Mouse (Mus musculus): ENCODE data around the gene Atad2b. TPM values are rescaled to one million over a fixed set of nuclear protein-coding genes. Genes with fewer than 3 reads are reported as not detected.

Atad2b gene
- 12.4 and 12.9 TPM in 2 replicates for polyA plus RNA-seq (2016; fragmentation: Nextera tagmentation; extraction: Ambion mirVana)

- Histone ChIP-seq H3K27me3 (ENCODE audit: low read depth, poor library complexity, severe bottlenecking) (no peaks in the 10 kb centered on the region), H3K9me3 (replicated peaks) (no peaks in the 10 kb centered on the region), H3K27ac (replicated peaks) (peak within 1 kb of the TSS; percentile 99), H3K36me3 (no peaks in the 10 kb centered on the region), H3K4me1 (peaks cover 23% of the 10 kb centered on the region), H3K4me3 (peak within 1 kb of the TSS; percentile 91)
- DNase-seq (ENCODE audit: low spot score), result peak; percentile 96
- WGBS, result under 1% methylated on average over 89 of the region's 89 CpGs
Observed at GRCm38 (mm10) chr12:4916994-4917804, at the start of gene Atad2b. Atad2b (plus strand) TSS chr12:4917353.

- WGBS, result 77% methylated on average over 8 of the region's 8 CpGs
- Histone ChIP-seq H3K9me3 (replicated peaks) (no peaks in the 10 kb centered on the region), H3K4me1 (peaks cover 6% of the 10 kb centered on the region), H3K36me3 (no peaks in the 10 kb centered on the region), H3K4me3 (no peak overlapping the region), H3K27ac (replicated peaks) (no peak overlapping the region), H3K27me3 (ENCODE audit: low read depth, poor library complexity, severe bottlenecking) (peaks cover 14% of the 10 kb centered on the region)
- no peak for DNase-seq (ENCODE audit: low spot score)
Observed at GRCm38 (mm10) chr12:4868924-4869323, 48.2 kb upstream of the Atad2b start.

GRCm38 (mm10) chr12:4871260-4871659 lies 45.9 kb upstream of the Atad2b start:
- DNase-seq (ENCODE audit: low spot score), result no peak
- WGBS, result 88% methylated on average over 5 of the region's 5 CpGs
- Histone ChIP-seq H3K27me3 (ENCODE audit: low read depth, poor library complexity, severe bottlenecking) (peaks cover 26% of the 10 kb centered on the region), H3K4me3 (no peak overlapping the region), H3K27ac (replicated peaks) (no peak overlapping the region), H3K36me3 (no peaks in the 10 kb centered on the region), H3K9me3 (replicated peaks) (no peaks in the 10 kb centered on the region), H3K4me1 (peaks cover 14% of the 10 kb centered on the region)

GRCm38 (mm10) chr12:4872273-4872672 lies 44.9 kb upstream of the Atad2b start:
- no peak overlapping the region for H3K4me3 ChIP-seq
- peaks cover 14% of the 10 kb centered on the region for H3K4me1 ChIP-seq
- peaks cover 26% of the 10 kb centered on the region for H3K27me3 ChIP-seq (ENCODE audit: low read depth, poor library complexity, severe bottlenecking)
- no peaks in the 10 kb centered on the region for H3K36me3 ChIP-seq
- no peak overlapping the region for H3K27ac ChIP-seq (replicated peaks)
- H3K9me3 ChIP-seq (replicated peaks), result no peaks in the 10 kb centered on the region
- 67% methylated on average over 4 of the region's 4 CpGs for WGBS
- no peak for DNase-seq (ENCODE audit: low spot score)

GRCm38 (mm10) chr12:4872983-4873477 lies 44.1 kb upstream of the Atad2b start:
- WGBS, result 88% methylated on average over 5 of the region's 5 CpGs
- H3K27ac ChIP-seq (replicated peaks), result no peak overlapping the region
- H3K36me3 ChIP-seq, result no peaks in the 10 kb centered on the region
- no peaks in the 10 kb centered on the region for H3K9me3 ChIP-seq (replicated peaks)
- H3K4me3 ChIP-seq, result no peak overlapping the region
- no peak for DNase-seq (ENCODE audit: low spot score)
- peaks cover 12% of the 10 kb centered on the region for H3K4me1 ChIP-seq
- peaks cover 26% of the 10 kb centered on the region for H3K27me3 ChIP-seq (ENCODE audit: low read depth, poor library complexity, severe bottlenecking)

- no peak for DNase-seq (ENCODE audit: low spot score)
Observed at GRCm38 (mm10) chr12:4873531-4873930, 43.6 kb upstream of the Atad2b start.

GRCm38 (mm10) chr12:4874161-4874927 lies 42.8 kb upstream of the Atad2b start, which contains the start of gene Mfsd2b:
Mfsd2b (minus strand) TSS chr12:4874359.
- Histone ChIP-seq H3K4me1 (peaks cover 11% of the 10 kb centered on the region), H3K4me3 (peak within 1 kb of the TSS; percentile 56), H3K36me3 (peaks cover 8% of the 10 kb centered on the region), H3K27me3 (ENCODE audit: low read depth, poor library complexity, severe bottlenecking) (peaks cover 26% of the 10 kb centered on the region), H3K9me3 (replicated peaks) (0 out of 2 replicates have a peak, but pooled peaks cover 3% of the 10 kb centered on the region), H3K27ac (replicated peaks) (peak within 1 kb of the TSS; percentile 65)
- DNase-seq (ENCODE audit: low spot score), result peak; percentile 69
- 6% methylated on average over 24 of the region's 24 CpGs for WGBS

More at GRCm38 (mm10) chr12:4873531-4873930, 43.6 kb upstream of the Atad2b start:
- Histone ChIP-seq H3K27ac (replicated peaks) (peak overlapping the region; percentile 65), H3K4me1 (peaks cover 11% of the 10 kb centered on the region), H3K9me3 (replicated peaks) (no peaks in the 10 kb centered on the region), H3K36me3 (0 out of 2 replicates have a peak, but pooled peaks cover 2% of the 10 kb centered on the region), H3K27me3 (ENCODE audit: low read depth, poor library complexity, severe bottlenecking) (peaks cover 26% of the 10 kb centered on the region), H3K4me3 (peak overlapping the region; percentile 56)
- WGBS, result 68% methylated on average over 6 of the region's 6 CpGs

GRCm38 (mm10) chr12:4875623-4876022 lies 41.5 kb upstream of the Atad2b start:
- Histone ChIP-seq H3K27ac (replicated peaks) (no peak overlapping the region), H3K27me3 (ENCODE audit: low read depth, poor library complexity, severe bottlenecking) (peaks cover 26% of the 10 kb centered on the region), H3K36me3 (peaks cover 19% of the 10 kb centered on the region), H3K9me3 (replicated peaks) (0 out of 2 replicates have a peak, but pooled peaks cover 5% of the 10 kb centered on the region), H3K4me3 (no peak overlapping the region), H3K4me1 (peaks cover 11% of the 10 kb centered on the region)
- DNase-seq (ENCODE audit: low spot score), result no peak
- 89% methylated on average over 8 of the region's 8 CpGs for WGBS

- Histone ChIP-seq H3K4me1 (peaks cover 11% of the 10 kb centered on the region), H3K27me3 (ENCODE audit: low read depth, poor library complexity, severe bottlenecking) (peaks cover 18% of the 10 kb centered on the region), H3K9me3 (replicated peaks) (0 out of 2 replicates have a peak, but pooled peaks cover 5% of the 10 kb centered on the region), H3K36me3 (peaks cover 35% of the 10 kb centered on the region), H3K27ac (replicated peaks) (no peak overlapping the region), H3K4me3 (no peak overlapping the region)
- DNase-seq (ENCODE audit: low spot score), result no peak
- 76% methylated on average over 9 of the region's 9 CpGs for WGBS
Observed at GRCm38 (mm10) chr12:4878296-4878783, 38.8 kb upstream of the Atad2b start.

- WGBS, result 93% methylated on average over 5 of the region's 5 CpGs
- Histone ChIP-seq H3K4me3 (no peak overlapping the region), H3K27me3 (ENCODE audit: low read depth, poor library complexity, severe bottlenecking) (peaks cover 11% of the 10 kb centered on the region), H3K36me3 (peaks cover 35% of the 10 kb centered on the region), H3K4me1 (peaks cover 6% of the 10 kb centered on the region), H3K27ac (replicated peaks) (no peak overlapping the region), H3K9me3 (replicated peaks) (0 out of 2 replicates have a peak, but pooled peaks cover 5% of the 10 kb centered on the region)
- DNase-seq (ENCODE audit: low spot score), result no peak
Observed at GRCm38 (mm10) chr12:4879048-4879447, 38.1 kb upstream of the Atad2b start.

GRCm38 (mm10) chr12:4882086-4882485 lies 35.1 kb upstream of the Atad2b start:
- WGBS, result 91% methylated on average over 2 of the region's 2 CpGs
- H3K36me3 ChIP-seq, result peaks cover 35% of the 10 kb centered on the region

GRCm38 (mm10) chr12:4885062-4885461 lies 32.1 kb upstream of the Atad2b start:
- Histone ChIP-seq H3K9me3 (replicated peaks) (no peaks in the 10 kb centered on the region), H3K27me3 (ENCODE audit: low read depth, poor library complexity, severe bottlenecking) (no peaks in the 10 kb centered on the region), H3K4me3 (no peak overlapping the region), H3K36me3 (peaks cover 20% of the 10 kb centered on the region), H3K4me1 (no peaks in the 10 kb centered on the region), H3K27ac (replicated peaks) (no peak overlapping the region)
- no peak for DNase-seq (ENCODE audit: low spot score)
- WGBS, result 89% methylated on average over 1 of the region's 1 CpGs

More at GRCm38 (mm10) chr12:4882086-4882485, 35.1 kb upstream of the Atad2b start:
- DNase-seq (ENCODE audit: low spot score), result no peak
- Histone ChIP-seq H3K4me1 (no peaks in the 10 kb centered on the region), H3K27ac (replicated peaks) (no peak overlapping the region), H3K9me3 (replicated peaks) (0 out of 2 replicates have a peak, but pooled peaks cover 5% of the 10 kb centered on the region), H3K27me3 (ENCODE audit: low read depth, poor library complexity, severe bottlenecking) (no peaks in the 10 kb centered on the region), H3K4me3 (no peak overlapping the region)
